Mouse (Mus musculus): ENCODE results near the gene Plod3. TPM values are rescaled to one million over a fixed set of nuclear protein-coding genes. Genes with fewer than 3 reads are reported as not detected.

The Plod3 gene
- polyA plus RNA-seq, 1 experiment from 2014 or later, result 34.0 TPM

- peak overlapping the region; percentile 13; the same call in 1 of the 2 replicates for H3K27ac ChIP-seq
- no peaks in the 10 kb centered on the region for H3K36me3 ChIP-seq
- peak overlapping the region; percentile 54 for H3K4me3 ChIP-seq
- peak overlapping the region; percentile 99 for H3K4me2 ChIP-seq
- H3K4me1 ChIP-seq (replicated peaks), result peaks cover 50% of the 10 kb centered on the region
- WGBS, result under 1% methylated on average over 52 of the region's 52 CpGs
- peak; percentile 83 for ATAC-seq (ENCODE audit: low FRiP score)
- H3K9me3 ChIP-seq, result no peaks in the 10 kb centered on the region
- H3K27me3 ChIP-seq, result peaks cover 83% of the 10 kb centered on the region
- H3K9ac ChIP-seq, result peak overlapping the region; percentile 76
These were observed 43.0 kb downstream of the Plod3 start for GRCm38 (mm10) chr5:137029643-137030415.

GRCm38 (mm10) chr5:137030416-137030810 lies 43.6 kb downstream of the Plod3 start:
- no peak for ATAC-seq (ENCODE audit: low FRiP score)
- H3K27me3 ChIP-seq, result peaks cover 82% of the 10 kb centered on the region
- WGBS, result 12% methylated on average over 22 of the region's 22 CpGs
- no peak overlapping the region for H3K27ac ChIP-seq
- H3K4me2 ChIP-seq, result peak overlapping the region; percentile 99
- peaks cover 4% of the 10 kb centered on the region for H3K36me3 ChIP-seq
- peak overlapping the region; percentile 76 for H3K9ac ChIP-seq
- no peaks in the 10 kb centered on the region for H3K9me3 ChIP-seq
- H3K4me3 ChIP-seq, result peak overlapping the region; percentile 54
- H3K4me1 ChIP-seq (replicated peaks), result peaks cover 44% of the 10 kb centered on the region

GRCm38 (mm10) chr5:137031076-137032032 lies 44.5 kb downstream of the Plod3 start:
- peak overlapping the region; percentile 99 for H3K4me2 ChIP-seq
- WGBS, result 2% methylated on average over 78 of the region's 78 CpGs
- H3K36me3 ChIP-seq, result peaks cover 14% of the 10 kb centered on the region
- H3K27me3 ChIP-seq, result peaks cover 80% of the 10 kb centered on the region
- no peak overlapping the region for H3K27ac ChIP-seq
- H3K9me3 ChIP-seq, result no peaks in the 10 kb centered on the region
- H3K4me3 ChIP-seq, result peak overlapping the region; percentile 54
- ATAC-seq (ENCODE audit: low FRiP score), result no peak
- peak overlapping the region; percentile 76 for H3K9ac ChIP-seq
- peaks cover 42% of the 10 kb centered on the region for H3K4me1 ChIP-seq (replicated peaks)

GRCm38 (mm10) chr5:137032033-137032421 lies 45.2 kb downstream of the Plod3 start:
- Histone ChIP-seq H3K4me2 (peak overlapping the region; percentile 99), H3K27ac (0 out of 2 replicates have a peak overlapping the region, but pooled peaks have one; percentile 23), H3K9me3 (no peaks in the 10 kb centered on the region), H3K36me3 (peaks cover 20% of the 10 kb centered on the region), H3K27me3 (peaks cover 73% of the 10 kb centered on the region), H3K4me3 (peak overlapping the region; percentile 54), H3K9ac (peak overlapping the region; percentile 76), H3K4me1 (replicated peaks) (peaks cover 42% of the 10 kb centered on the region)
- WGBS, result under 1% methylated on average over 33 of the region's 33 CpGs
- peak; percentile 8; the same call in 1 of the 2 replicates for ATAC-seq (ENCODE audit: low FRiP score)

- H3K4me1 ChIP-seq (replicated peaks), result peaks cover 42% of the 10 kb centered on the region
- H3K9me3 ChIP-seq, result no peaks in the 10 kb centered on the region
- H3K27me3 ChIP-seq, result peaks cover 67% of the 10 kb centered on the region
- peaks cover 27% of the 10 kb centered on the region for H3K36me3 ChIP-seq
- under 1% methylated on average over 48 of the region's 49 CpGs for WGBS
- H3K4me3 ChIP-seq, result peak overlapping the region; percentile 54
- ATAC-seq (ENCODE audit: low FRiP score), result peak; percentile 63
- H3K4me2 ChIP-seq, result peak overlapping the region; percentile 99
- peak overlapping the region; percentile 76 for H3K9ac ChIP-seq
- H3K27ac ChIP-seq, result peak overlapping the region; percentile 23; the same call in 1 of the 2 replicates
These were observed 45.8 kb downstream of the Plod3 start for GRCm38 (mm10) chr5:137032641-137033074.

GRCm38 (mm10) chr5:137036211-137036610 lies 49.4 kb downstream of the Plod3 start:
- no peak for ATAC-seq (ENCODE audit: low FRiP score)
- Histone ChIP-seq H3K27ac (no peak overlapping the region), H3K9ac (no peak overlapping the region), H3K4me3 (no peak overlapping the region), H3K36me3 (peaks cover 59% of the 10 kb centered on the region), H3K4me2 (no peak overlapping the region), H3K9me3 (no peaks in the 10 kb centered on the region), H3K4me1 (replicated peaks) (peaks cover 17% of the 10 kb centered on the region), H3K27me3 (peaks cover 35% of the 10 kb centered on the region)
- WGBS, result 87% methylated on average over 13 of the region's 13 CpGs

- Histone ChIP-seq H3K27me3 (peaks cover 15% of the 10 kb centered on the region), H3K27ac (no peak overlapping the region), H3K9me3 (no peaks in the 10 kb centered on the region), H3K36me3 (peaks cover 76% of the 10 kb centered on the region), H3K4me2 (no peak overlapping the region), H3K9ac (no peak overlapping the region), H3K4me1 (replicated peaks) (no peaks in the 10 kb centered on the region), H3K4me3 (no peak overlapping the region)
- ATAC-seq (ENCODE audit: low FRiP score), result no peak
- 95% methylated on average over 10 of the region's 10 CpGs for WGBS
These were observed 52.6 kb downstream of the Plod3 start for GRCm38 (mm10) chr5:137039453-137039852.

GRCm38 (mm10) chr5:137041442-137041841 lies 54.6 kb downstream of the Plod3 start:
- no peak overlapping the region for H3K9ac ChIP-seq
- no peaks in the 10 kb centered on the region for H3K9me3 ChIP-seq
- no peaks in the 10 kb centered on the region for H3K27me3 ChIP-seq
- ATAC-seq (ENCODE audit: low FRiP score), result no peak
- no peak overlapping the region for H3K4me2 ChIP-seq
- no peak overlapping the region for H3K27ac ChIP-seq
- H3K4me3 ChIP-seq, result no peak overlapping the region
- peaks cover 61% of the 10 kb centered on the region for H3K36me3 ChIP-seq
- peaks cover 12% of the 10 kb centered on the region for H3K4me1 ChIP-seq (replicated peaks)
- 87% methylated on average over 10 of the region's 10 CpGs for WGBS

GRCm38 (mm10) chr5:137043997-137044396 lies 57.2 kb downstream of the Plod3 start:
- H3K27ac ChIP-seq, result no peak overlapping the region
- no peaks in the 10 kb centered on the region for H3K27me3 ChIP-seq
- peaks cover 37% of the 10 kb centered on the region for H3K36me3 ChIP-seq
- no peak overlapping the region for H3K4me3 ChIP-seq
- H3K9me3 ChIP-seq, result no peaks in the 10 kb centered on the region
- H3K4me2 ChIP-seq, result no peak overlapping the region
- 97% methylated on average over 7 of the region's 7 CpGs for WGBS
- H3K4me1 ChIP-seq (replicated peaks), result peaks cover 15% of the 10 kb centered on the region
- ATAC-seq (ENCODE audit: low FRiP score), result no peak
- H3K9ac ChIP-seq, result no peak overlapping the region

- Histone ChIP-seq H3K36me3 (peaks cover 20% of the 10 kb centered on the region), H3K27me3 (no peaks in the 10 kb centered on the region), H3K9me3 (no peaks in the 10 kb centered on the region), H3K9ac (peak within 1 kb of the TSS; percentile 83), H3K27ac (peak within 1 kb of the TSS; percentile 83), H3K4me1 (replicated peaks) (peaks cover 15% of the 10 kb centered on the region), H3K4me2 (peak within 1 kb of the TSS; percentile 86), H3K4me3 (peak within 1 kb of the TSS; percentile 58)
- ATAC-seq (ENCODE audit: low FRiP score), result peak; percentile 93
- WGBS, result 1% methylated on average over 48 of the region's 48 CpGs
These were observed 58.8 kb downstream of the Plod3 start, which contains the start of gene Ap1s1 for GRCm38 (mm10) chr5:137045402-137046323. Ap1s1 (minus strand) TSS chr5:137046135.
